Mouse (Mus musculus) MEL (cell line): ENCODE data around the gene Tmem207.

Experiments used
- CTCF ChIP-seq, 3 experiments: IDR thresholded peaks in 2 of 3; conservative IDR thresholded peaks in 1 of 3; 2 replicates each; pipeline ENCODE4 v1.5.1; 2011 to 2012; ENCODE audit warnings: low read length in 3 of 3, low read depth in 2 of 3, mild to moderate bottlenecking in 2 of 3, improper control_type of control experiment in 1 of 3, inconsistent platforms in 1 of 3, mixed read lengths in 1 of 3, moderate library complexity in 1 of 3; ENCODE audit not compliant: control insufficient read depth in 1 of 3, insufficient read depth in 1 of 3, poor library complexity in 1 of 3, severe bottlenecking in 1 of 3
- MEF2A ChIP-seq: IDR thresholded peaks from 2 replicates; pipeline ENCODE4 v1.6.1; 2014; ENCODE audit warnings: low read depth, mild to moderate bottlenecking, inconsistent platforms, low read length, improper control_type of control experiment; ENCODE audit not compliant: poor library complexity, insufficient replicate concordance, severe bottlenecking; ENCODE audit errors: extremely low read depth
- POLR2A ChIP-seq, 2 experiments: IDR thresholded peaks; 2 replicates each; pipeline ENCODE4 v1.6.1; 2011 to 2012; ENCODE audit warnings: low read length in 2 of 2, mild to moderate bottlenecking in 2 of 2, control low read depth in 1 of 2, improper control_type of control experiment in 1 of 2, low read depth in 1 of 2, moderate library complexity in 1 of 2; ENCODE audit not compliant: control insufficient read depth in 1 of 2, insufficient read depth in 1 of 2, poor library complexity in 1 of 2
- POLR2AphosphoS5 ChIP-seq: IDR thresholded peaks from 2 replicates; pipeline ENCODE4 v1.6.1; 2012; ENCODE audit warnings: low read depth, borderline replicate concordance, mild to moderate bottlenecking, inconsistent platforms, low read length, moderate library complexity, mixed read lengths
- TCF12 ChIP-seq: IDR thresholded peaks from 2 replicates; pipeline ENCODE4 v1.6.1; 2014; ENCODE audit warnings: low read depth, mild to moderate bottlenecking, inconsistent platforms, low read length, improper control_type of control experiment, moderate library complexity
- USF2 ChIP-seq, 2 experiments: IDR thresholded peaks; 2 replicates each; pipeline ENCODE4 v1.6.1; 2011 to 2012; ENCODE audit warnings: improper control_type of control experiment in 2 of 2, low read length in 2 of 2, borderline replicate concordance in 1 of 2, inconsistent platforms in 1 of 2, low read depth in 1 of 2, mild to moderate bottlenecking in 1 of 2; ENCODE audit not compliant: insufficient read depth in 1 of 2
- ZNF384 ChIP-seq: IDR thresholded peaks from 2 replicates; pipeline ENCODE4 v1.6.1; 2012; ENCODE audit warnings: low read depth, mild to moderate bottlenecking, inconsistent platforms, low read length, improper control_type of control experiment

DNA sequence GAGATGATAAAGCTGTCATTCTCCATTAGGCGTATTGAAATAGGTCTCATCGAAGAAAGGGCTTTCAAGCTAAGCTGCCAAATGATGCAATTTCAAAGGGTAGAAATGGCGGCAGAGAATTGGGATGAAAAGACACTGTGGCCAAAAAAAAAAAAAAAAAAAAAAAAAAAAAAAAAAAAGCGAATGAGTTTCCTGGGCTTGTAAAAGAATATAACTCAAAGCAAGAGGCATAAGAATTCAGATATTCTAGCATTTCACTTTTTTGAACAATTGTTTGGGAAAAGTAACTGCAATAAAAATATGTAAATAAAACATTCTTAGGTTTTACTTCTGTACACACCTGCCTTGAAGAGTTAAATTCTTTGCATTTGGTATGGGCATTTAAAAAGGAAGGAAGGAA, 60.0 kb downstream of the Tmem207 start:
- no peak for TF ChIP-seq POLR2A (IDR thresholded peaks at IDR 0.05; ENCODE audit: control insufficient read depth in 1 of 2, insufficient read depth in 1 of 2, low read depth in 1 of 2, low read length in 2 of 2, poor library complexity in 1 of 2)
- no peak for TF ChIP-seq CTCF (IDR thresholded peaks at IDR 0.05 in 2 of 3, conservative IDR thresholded peaks at IDR 0.05 in 1 of 3; ENCODE audit: control insufficient read depth in 1 of 3, insufficient read depth in 1 of 3, low read depth in 2 of 3, low read length in 3 of 3, poor library complexity in 1 of 3, severe bottlenecking in 1 of 3)
- TF ChIP-seq ZNF384: no peak
- TF ChIP-seq POLR2AphosphoS5: no peak
- TF ChIP-seq TCF12: no peak
- no peak for TF ChIP-seq MEF2A
- no peak for TF ChIP-seq USF2 (IDR thresholded peaks at IDR 0.05; ENCODE audit: borderline replicate concordance in 1 of 2, insufficient read depth in 1 of 2, low read depth in 1 of 2, low read length in 2 of 2)
